Mouse (Mus musculus) megakaryocyte-erythroid progenitor cell, adult 5-6 weeks (primary cell): ENCODE data around the gene 2310030G06Rik. TPM values are rescaled to one million over a fixed set of nuclear protein-coding genes. Genes with fewer than 3 reads are reported as not detected.

ENCODE experiments used
- ATAC-seq: replicated peaks from 2 replicates; pipeline ENCODE4 v1.8.0; 2016; ENCODE audit warnings: mild to moderate bottlenecking, inconsistent platforms; ENCODE audit not compliant: severe bottlenecking, poor library complexity, low FRiP score, low TSS enrichment
- total RNA-seq, 2 experiments: library from RNA; stranded (forward) in 1 of 2; stranded (reverse) in 1 of 2; fragments of 200-1000, 215-1000 nt in 1 of 2; fragments of >200 nt in 1 of 2; fragmentation: Nextera tagmentation in 1 of 2; gene quantifications; 2 replicates each; pipeline ENCODE4 v1.2.3; 2014 to 2017

The 2310030G06Rik gene
- total RNA-seq (2014; fragmentation: Nextera tagmentation) (not detected in 2 replicates), total RNA-seq (2017) (not detected in 2 replicates)

- ATAC-seq, result no peak
These were observed at the start of gene 2310030G06Rik for GRCm38 (mm10) chr9:50746214-50746677. Gene 2310030G06Rik (minus strand): TSS chr9:50746536.

DNA sequence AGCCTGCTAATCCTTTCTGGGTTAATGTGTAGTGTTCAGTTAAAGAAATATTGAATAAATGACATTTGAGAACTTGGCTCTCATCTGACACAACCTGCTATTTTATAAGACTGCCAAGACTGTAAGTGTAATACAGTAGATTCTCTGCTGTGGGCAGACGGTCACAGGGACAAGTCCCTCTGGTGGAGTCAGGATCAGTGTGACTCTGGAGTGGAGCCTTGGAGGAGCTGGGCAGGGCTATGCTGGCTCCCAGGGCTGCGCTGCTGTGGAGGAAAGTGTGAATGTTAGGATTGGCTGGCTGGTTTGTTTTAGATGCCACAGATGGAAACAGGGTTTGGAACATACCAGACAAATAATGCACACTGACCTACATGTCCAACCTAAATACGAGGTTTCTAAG lies 48.9 kb upstream of the 2310030G06Rik start:
- ATAC-seq, result no peak

DNA sequence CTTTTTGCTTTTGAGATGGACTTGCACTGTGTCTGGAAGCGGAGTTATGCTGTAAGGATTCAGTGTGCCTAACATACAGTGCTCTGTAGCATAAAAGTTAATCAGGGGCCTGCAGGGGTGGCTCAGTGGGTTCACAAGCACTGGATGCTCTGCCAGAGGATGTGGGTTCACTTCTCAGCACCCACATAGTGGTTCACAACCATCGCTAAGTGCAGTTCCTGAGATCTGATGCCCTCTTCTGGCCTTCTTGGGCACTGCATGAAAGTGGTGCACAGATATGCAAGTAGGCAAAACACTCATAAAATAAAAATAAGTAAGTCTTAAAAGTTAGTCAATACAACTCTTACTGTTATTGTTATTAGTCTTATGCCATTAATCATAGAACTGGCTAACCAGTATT lies 35.8 kb upstream of the 2310030G06Rik start:
- peak; percentile 73; the same call in 1 of the 2 replicates for ATAC-seq

DNA sequence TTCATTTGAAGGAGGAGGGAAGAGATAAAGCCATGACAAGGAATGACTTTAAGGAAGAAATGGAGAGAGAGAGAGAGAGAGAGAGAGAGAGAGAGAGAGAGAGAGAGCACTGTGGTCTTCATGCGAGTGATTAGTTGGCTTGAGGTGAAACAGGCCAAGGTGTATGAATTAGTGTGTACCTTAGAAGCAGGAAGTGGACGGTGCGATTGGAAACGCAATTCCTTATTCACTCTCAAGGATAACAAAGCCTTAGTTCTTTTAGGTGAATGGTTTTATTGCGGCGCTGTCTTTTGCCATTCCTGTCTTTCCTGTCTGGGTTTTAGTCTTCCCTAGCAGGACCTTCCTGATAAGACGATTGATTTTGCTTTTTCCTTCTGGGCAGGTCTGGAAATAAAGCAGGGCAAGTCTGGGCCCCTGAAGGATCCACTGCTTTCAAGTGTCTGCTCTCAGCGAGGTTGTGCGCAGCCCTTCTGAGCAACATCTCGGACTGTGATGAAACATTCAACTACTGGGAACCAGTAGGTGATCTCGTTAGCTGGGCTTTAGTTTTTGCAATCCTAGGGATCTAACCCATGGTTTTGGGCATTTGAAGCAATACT lies 29.9 kb upstream of the 2310030G06Rik start:
- no peak for ATAC-seq

DNA sequence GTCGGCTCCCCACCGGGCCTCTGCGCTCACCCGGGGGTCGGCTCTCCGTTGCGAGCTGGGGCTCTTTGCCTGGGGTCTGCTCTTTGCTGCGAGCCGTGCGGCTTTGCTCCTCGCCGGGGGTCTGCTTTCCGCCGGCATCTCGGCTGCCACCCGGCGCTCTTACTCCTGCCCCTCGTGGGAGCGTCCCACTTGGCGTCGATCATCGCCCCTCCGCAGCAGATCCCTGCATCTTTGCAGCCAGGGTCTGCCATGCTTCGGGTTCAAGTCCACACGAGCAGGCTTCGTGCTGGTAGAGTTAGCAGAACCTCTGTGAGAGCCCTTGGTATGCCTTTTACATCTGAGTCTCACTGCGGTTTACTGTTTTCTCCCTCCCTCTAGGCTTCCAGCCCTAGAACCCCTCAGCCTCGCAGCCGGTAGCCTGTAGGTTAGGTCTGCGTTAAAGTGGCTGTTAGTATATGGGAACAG lies 29.4 kb upstream of the 2310030G06Rik start:
- peak; percentile 33 for ATAC-seq

DNA sequence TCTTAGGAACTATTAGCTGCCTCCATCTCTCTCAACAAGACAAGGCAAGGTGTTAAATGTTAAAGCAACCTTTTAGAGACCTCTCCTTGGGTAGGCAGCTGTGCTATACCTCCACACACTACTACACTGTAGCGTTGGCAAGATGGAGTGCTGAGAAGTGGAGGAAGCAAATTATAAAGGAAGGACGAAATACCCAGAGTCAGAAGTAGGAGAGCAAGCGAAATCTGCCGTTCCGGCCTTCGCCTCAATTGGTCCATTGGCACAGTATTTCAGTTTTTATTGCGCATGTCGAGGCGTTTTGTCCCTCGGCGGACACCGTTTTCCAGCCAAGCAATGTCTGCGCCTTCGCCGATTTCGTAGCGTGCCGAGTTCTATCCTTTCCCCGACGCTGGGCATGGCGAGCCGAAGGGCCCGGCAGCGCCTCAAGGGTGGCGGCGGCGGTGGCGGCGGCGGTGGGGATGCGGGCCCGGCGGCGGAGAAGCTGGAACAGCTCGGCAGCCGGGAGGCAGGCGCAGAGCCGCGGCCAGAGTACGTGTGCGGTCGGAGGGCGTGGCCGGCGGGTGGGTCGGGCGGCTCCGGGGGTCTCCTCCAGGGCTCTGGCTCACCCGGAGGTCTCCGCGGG lies 28.8 kb upstream of the 2310030G06Rik start, which contains the start of the genes Alg9 and 1110032A03Rik:
Gene Alg9, plus strand, starts transcription at position 29 of the 622 bp plus-strand sequence.
Gene 1110032A03Rik, minus strand, starts transcription at position 530 of the 622 bp plus-strand sequence.
- peak; percentile 60 for ATAC-seq

- ATAC-seq, result 0 out of 2 replicates have a peak, but pooled peaks have one; percentile 17
These were observed 27.7 kb upstream of the 2310030G06Rik start for GRCm38 (mm10) chr9:50774026-50774462.

DNA sequence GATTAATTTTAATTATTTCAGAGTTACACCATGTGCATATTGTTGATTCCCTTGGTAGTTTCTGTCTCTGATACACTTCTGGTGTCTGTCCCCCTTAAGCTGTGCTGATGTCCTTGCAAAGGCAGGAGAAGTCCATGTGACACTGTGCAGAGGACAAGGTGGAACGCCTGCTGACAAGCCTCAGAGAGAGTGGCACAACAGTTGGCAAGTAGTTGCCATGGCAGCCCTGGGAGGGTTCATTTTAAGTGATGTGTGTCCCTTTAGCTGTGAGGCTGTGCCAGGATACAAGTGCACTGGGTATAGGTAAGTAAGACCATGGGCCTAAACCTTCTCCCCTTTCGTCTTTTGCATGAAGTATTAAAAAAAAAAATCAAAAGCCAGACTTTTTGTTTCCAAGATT lies 23.7 kb upstream of the 2310030G06Rik start:
- no peak for ATAC-seq

DNA sequence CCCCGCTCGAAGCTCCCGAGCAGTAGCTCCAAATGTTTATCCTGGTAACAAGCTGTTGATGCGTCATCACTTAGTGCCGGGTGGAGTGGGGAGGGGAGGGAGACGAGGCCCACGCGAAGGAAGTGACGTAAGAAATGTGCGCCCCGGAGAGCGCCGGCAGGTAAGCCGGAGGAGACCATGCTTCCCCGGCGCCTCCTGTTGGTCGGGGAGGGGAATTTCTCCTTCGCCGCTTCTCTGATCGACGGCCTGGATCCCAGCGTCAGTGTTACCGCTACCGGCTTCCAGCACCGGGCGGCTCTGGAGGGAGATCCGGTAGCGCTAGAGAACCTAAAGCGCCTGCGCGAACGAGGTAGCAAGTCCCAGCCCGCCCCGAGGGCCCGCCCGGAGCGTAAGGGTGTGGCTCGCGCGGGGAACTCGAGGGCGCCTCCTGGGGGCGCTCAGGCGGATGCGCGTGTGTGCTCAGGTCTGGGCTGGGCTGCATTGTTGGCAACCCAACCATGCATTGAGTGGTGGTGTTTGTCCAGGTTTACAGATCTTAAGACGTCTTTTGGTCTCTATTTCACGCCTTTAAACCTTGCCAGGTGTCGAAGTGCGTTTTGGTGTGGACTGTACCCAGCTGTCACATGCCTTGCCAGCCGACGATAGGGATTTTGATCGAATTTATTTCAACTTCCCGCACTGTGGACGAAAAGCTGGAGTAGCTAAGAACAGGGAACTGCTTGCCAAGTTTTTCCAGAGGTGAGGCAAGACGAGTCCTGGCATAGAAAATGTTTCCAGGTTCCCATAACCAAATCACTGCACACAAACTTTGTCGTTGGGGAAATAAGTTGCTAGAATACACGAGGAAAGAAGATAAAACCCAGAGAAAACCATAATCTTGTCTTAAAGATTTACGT lies 22.0 kb upstream of the 2310030G06Rik start, which contains the start of gene Fdxacb1:
Gene Fdxacb1, plus strand, starts transcription at position 130 of the 896 bp plus-strand sequence.
- ATAC-seq, result peak; percentile 93

GRCm38 (mm10) chr9:50767531-50768106 lies 21.3 kb upstream of the 2310030G06Rik start:
- peak; percentile 28 for ATAC-seq

DNA sequence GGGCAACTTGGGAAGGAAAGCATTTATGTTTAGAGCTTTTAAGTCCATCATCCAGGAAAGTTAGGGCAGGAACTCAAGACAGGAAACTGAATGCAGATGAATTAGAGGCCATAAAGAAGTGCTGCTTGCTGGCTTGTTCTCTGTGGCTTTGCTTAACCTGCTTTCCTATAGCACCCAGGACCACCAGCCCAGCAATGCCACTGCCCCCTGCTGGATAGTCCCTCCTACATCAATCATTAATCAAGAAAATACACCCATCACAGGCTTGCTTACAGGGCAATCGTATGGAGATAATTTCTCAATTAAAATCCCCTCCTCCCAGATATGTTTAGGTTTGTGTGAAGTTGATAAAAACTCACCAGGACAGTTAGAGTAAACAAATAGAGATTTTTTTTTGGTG lies 17.0 kb upstream of the 2310030G06Rik start:
- ATAC-seq, result no peak

DNA sequence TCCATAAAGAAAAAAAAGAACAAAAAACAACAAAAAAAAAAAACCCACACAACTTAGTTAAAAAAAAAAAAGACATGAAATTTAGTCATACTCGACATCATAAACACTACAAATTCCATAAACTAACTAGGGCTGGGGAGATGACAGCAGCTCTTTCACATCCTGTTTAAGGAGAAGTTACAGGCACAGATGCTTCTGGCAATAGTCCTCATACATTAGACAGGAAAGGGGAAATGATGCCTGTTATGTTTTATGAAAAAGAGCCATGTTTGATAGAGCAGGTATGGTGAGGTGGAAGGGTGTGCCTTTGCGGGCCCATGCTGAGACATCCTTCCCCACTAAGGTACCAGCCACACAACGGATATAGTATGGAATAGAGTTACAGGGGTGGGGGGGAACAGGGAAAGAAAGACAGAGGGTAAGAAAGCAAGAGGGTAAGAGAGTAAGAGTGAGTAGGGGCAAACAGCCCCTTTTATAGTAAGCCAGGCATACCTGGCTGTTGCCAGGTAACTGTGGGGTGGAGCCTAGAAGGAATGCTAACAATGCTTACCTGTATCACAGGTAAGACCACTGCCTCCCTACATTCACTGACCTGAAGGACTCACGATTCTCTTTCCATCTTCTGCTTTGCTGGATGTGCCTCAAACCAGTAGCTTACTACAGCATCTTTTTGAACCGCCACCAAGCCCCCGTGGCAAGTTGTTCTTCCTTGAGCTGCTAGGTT lies 15.3 kb upstream of the 2310030G06Rik start:
- no peak for ATAC-seq

GRCm38 (mm10) chr9:50756711-50757110 lies 10.4 kb upstream of the 2310030G06Rik start:
- no peak for ATAC-seq

- ATAC-seq, result no peak
These were observed 7.6 kb upstream of the 2310030G06Rik start for GRCm38 (mm10) chr9:50753947-50754346.

- no peak for ATAC-seq
These were observed 6.7 kb upstream of the 2310030G06Rik start for GRCm38 (mm10) chr9:50752784-50753615.

GRCm38 (mm10) chr9:50752054-50752602 lies 5.8 kb upstream of the 2310030G06Rik start, which contains the start of gene Hspb2:
Gene Hspb2 (minus strand): TSS chr9:50752354.
- ATAC-seq, result no peak

DNA sequence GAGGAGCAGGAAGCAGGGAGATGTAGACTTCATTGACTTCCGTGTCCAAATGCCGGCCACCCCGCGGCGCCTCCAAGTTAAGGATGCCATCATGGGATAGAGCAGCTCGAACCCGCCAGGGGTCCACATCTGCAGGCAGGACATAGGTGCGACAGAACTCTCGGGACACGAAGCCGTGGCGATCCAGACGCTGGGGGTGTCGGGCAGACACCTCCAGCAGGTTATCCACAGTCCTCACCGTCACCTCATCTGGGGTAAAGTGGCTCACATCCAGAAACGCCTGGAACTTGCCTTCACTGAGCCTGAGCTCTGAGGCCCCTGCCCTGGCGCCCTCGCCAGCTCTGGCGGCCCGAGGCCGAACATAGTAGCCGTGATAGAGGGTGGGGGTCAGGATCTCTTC lies 5.0 kb upstream of the 2310030G06Rik start, which contains the start of gene Cryab:
Gene Cryab, plus strand, starts transcription at position 3 of the 400 bp plus-strand sequence.
- ATAC-seq, result no peak
